Comparison of ENCODE assay signal across 8 mouse cellular contexts in the genomic region with DNA sequence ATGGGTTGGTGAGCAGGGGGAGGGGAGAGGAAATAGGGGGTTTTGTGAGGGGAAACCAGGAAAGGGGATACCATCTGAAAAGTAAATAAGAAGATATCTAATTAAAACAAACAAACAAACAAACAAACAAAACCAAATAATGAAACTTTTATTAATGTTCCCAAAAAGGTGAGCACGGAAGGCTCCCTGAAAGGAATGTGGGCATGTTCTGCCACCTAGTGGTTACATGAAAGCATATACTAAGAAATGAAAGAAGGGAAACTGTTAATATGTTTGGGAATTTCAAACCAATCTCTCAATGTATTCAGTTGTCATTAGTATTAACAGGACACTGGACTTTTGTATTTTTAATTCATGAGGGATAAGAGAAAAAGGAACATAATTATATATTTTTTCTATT. TPM values are rescaled to one million over a fixed set of nuclear protein-coding genes. Genes with fewer than 3 reads are reported as not detected.
DNase-seq lines count a peak whose midpoint lies in the region; ATAC-seq lines count a peak whose summit lies in the region.

No protein-coding gene starts in this region.

- H3K4me2 ChIP-seq in midbrain, embryonic 11.5 days: no peak overlapping the region
- no peak overlapping the region for H3K4me2 ChIP-seq in midbrain, embryonic 15.5 days

- peak; percentile 32 for DNase-seq in cerebellum, adult 8-10 months
- DNase-seq in cerebellum, postnatal 4 days (ENCODE audit: low spot score in 2 of 2): no peak
- DNase-seq in midbrain, embryonic 11.5 days (ENCODE audit: low spot score, missing footprints): peak; percentile 87
- peak; percentile 21 to 45 for DNase-seq in kidney, postnatal 4 days
- DNase-seq in spleen, postnatal 36 days (ENCODE audit: low spot score in 2 of 2): no peak
- no peak for DNase-seq in adrenal gland, adult 18-20 months (ENCODE audit: low spot score in 2 of 2)

- no peak overlapping the region for H3K27ac ChIP-seq in midbrain, embryonic 11.5 days (ENCODE audit: low read depth, low read length)
- H3K27ac ChIP-seq in midbrain, embryonic 15.5 days: no peak overlapping the region

- H3K4me3 ChIP-seq in midbrain, embryonic 11.5 days (ENCODE audit: low read depth, low read length): no peak overlapping the region
- H3K4me3 ChIP-seq in midbrain, embryonic 15.5 days: no peak overlapping the region

- no peaks in the 10 kb centered on the region for H3K9me3 ChIP-seq in midbrain, embryonic 11.5 days (ENCODE audit: control insufficient read depth, low read length)
- no peaks in the 10 kb centered on the region for H3K9me3 ChIP-seq in midbrain, embryonic 15.5 days

- WGBS in midbrain, embryonic 11.5 days: 7% methylated on average over 1 of the region's 1 CpGs
- 0% methylated on average over 1 of the region's 1 CpGs for WGBS in midbrain, embryonic 15.5 days

- H3K36me3 ChIP-seq in midbrain, embryonic 11.5 days (ENCODE audit: control insufficient read depth, insufficient read depth, low read length): no peaks in the 10 kb centered on the region
- H3K36me3 ChIP-seq in midbrain, embryonic 15.5 days (replicated peaks): no peaks in the 10 kb centered on the region

- ATAC-seq in midbrain, embryonic 11.5 days (ENCODE audit: low FRiP score): no peak
- no peak for ATAC-seq in midbrain, embryonic 15.5 days (replicated peaks)
- 0 out of 2 replicates have a peak, but pooled peaks have one; percentile 54 for ATAC-seq in common myeloid progenitor, adult 5-6 weeks (replicated peaks; ENCODE audit: low read depth, poor library complexity, severe bottlenecking)

- H3K9ac ChIP-seq in midbrain, embryonic 11.5 days (ENCODE audit: low read length): no peak overlapping the region
- H3K9ac ChIP-seq in midbrain, embryonic 15.5 days: no peak overlapping the region

- H3K27me3 ChIP-seq in midbrain, embryonic 11.5 days (ENCODE audit: control insufficient read depth, insufficient read depth, low read length): no peaks in the 10 kb centered on the region
- no peaks in the 10 kb centered on the region for H3K27me3 ChIP-seq in midbrain, embryonic 15.5 days (replicated peaks)

- no peaks in the 10 kb centered on the region for H3K4me1 ChIP-seq in midbrain, embryonic 11.5 days (ENCODE audit: control insufficient read depth, insufficient read depth, low read length)
- no peaks in the 10 kb centered on the region for H3K4me1 ChIP-seq in midbrain, embryonic 15.5 days

RNA-seq across cellular contexts. Expression of gene Brdt, which starts 10.3 kb away (rescaled TPM):
- polyA plus RNA-seq in midbrain, embryonic 11.5 days (2014; fragmentation: Nextera tagmentation; extraction: Ambion mirVana): 2.3 and 2.4 TPM in 2 replicates
- 2.2 and 2.3 TPM in 2 replicates for polyA plus RNA-seq in midbrain, embryonic 15.5 days (2015; fragmentation: Nextera tagmentation; extraction: Ambion mirVana)
- total RNA-seq in common myeloid progenitor, adult 5-6 weeks (2017): 0.73 TPM in 1 of 2 replicates, not detected in the other
- total RNA-seq in adrenal gland, adult 18-20 months (2021): 1 to 10 TPM; 2.1 to 2.5 TPM

RNA-seq across cellular contexts. Expression of gene Tgfbr3, which starts 31.3 kb away (rescaled TPM):
- 7.8 and 9.0 TPM in 2 replicates for polyA plus RNA-seq in midbrain, embryonic 11.5 days (2014; fragmentation: Nextera tagmentation; extraction: Ambion mirVana)
- polyA plus RNA-seq in midbrain, embryonic 15.5 days (2015; fragmentation: Nextera tagmentation; extraction: Ambion mirVana): 6.5 TPM in 2 replicates
- 15.9 and 21.3 TPM in 2 replicates for total RNA-seq in common myeloid progenitor, adult 5-6 weeks (2017)
- total RNA-seq in adrenal gland, adult 18-20 months (2021): 100 to 1,000 TPM in 1 of 2 experiments, 10 to 100 TPM in 1; 91.0 to 172 TPM

Comparison
In these comparisons a context has a peak if more than half of its experiments do, and no peak if none do; other contexts are left out.
1. DNase-seq: peak in cerebellum, adult 8-10 months (single experiment), midbrain, embryonic 11.5 days (single experiment) and kidney, postnatal 4 days (2 of 2); none in cerebellum, postnatal 4 days (0 of 2), spleen, postnatal 36 days (0 of 2) and adrenal gland, adult 18-20 months (0 of 2).